Mouse (Mus musculus) megakaryocyte, embryonic 14.5 days (primary cell): Measurements from ENCODE around the gene Spib.

Experiments used
- FLI1 ChIP-seq: IDR thresholded peaks from 2 replicates; pipeline ENCODE4 v1.6.1; 2012; ENCODE audit warnings: low read length, inconsistent platforms, mixed read lengths
- GATA1 ChIP-seq: IDR thresholded peaks from 3 replicates; pipeline ENCODE4 v1.6.1; 2012; ENCODE audit warnings: mixed read lengths, low read length, inconsistent platforms, borderline replicate concordance

DNA sequence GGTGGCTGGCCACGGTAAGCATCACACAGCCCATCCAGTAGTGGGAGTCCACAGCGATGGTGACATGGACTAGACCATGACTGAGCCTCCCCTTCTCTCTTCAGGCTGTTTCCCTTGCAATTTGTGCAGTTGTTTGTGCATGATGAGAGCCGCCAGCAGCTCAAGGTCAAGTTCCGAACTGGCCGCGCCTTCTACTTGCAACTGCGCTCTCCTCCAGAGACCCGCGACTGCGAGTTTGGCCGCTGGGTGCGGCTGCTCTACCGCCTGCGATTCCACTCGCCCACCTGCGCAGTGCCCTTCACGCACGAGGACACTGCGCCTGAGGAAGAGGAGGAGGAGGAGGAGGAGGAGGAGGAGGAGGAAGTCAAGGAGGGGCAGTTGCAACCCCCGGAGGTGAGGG lies 31.8 kb downstream of the Spib start:
- TF ChIP-seq FLI1 = no peak
- TF ChIP-seq GATA1 = no peak
